Mouse (Mus musculus): ENCODE results near the gene Olfr1457. TPM values are rescaled to one million over a fixed set of nuclear protein-coding genes. Genes with fewer than 3 reads are reported as not detected.

Gene Olfr1457
- polyA plus RNA-seq (2017; shearing (Covaris generic)) = not detected

GRCm38 (mm10) chr19:13097791-13098190 is at the start of gene Olfr1457:
Olfr1457 (minus strand) TSS chr19:13097891.

DNA sequence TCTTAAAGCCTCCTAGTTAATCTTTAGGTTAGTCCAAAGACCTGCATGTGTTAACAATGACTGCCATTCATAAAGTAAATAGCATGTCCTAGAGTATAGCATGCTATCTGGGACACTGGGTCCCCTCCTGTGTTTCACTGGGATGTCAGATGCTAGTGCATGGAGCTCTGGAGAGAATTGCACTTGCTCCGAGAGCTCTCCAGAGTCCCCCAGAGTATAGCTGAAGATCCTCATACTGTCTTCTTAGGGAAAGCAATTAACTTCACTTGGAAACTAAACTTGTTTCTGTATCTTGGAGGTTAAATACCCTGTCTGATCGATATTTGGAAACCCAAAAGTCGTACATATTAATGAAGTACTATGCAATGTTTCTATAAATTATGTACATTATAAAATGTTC is 9.0 kb upstream of the Olfr1457 start, which contains the start of gene Olfr1458:
Gene Olfr1458, minus strand, starts transcription at position 101 of the 400 bp plus-strand sequence.

GRCm38 (mm10) chr19:13060310-13060709 is 37.4 kb downstream of the Olfr1457 start, which contains the start of gene Olfr1454:
Olfr1454 (plus strand) TSS chr19:13060610.

Other genes with a start within 250 kb of the Olfr1457 start
- 0.68 TPM for gene Olfr1444, start 240.6 kb downstream of the Olfr1457 start, polyA plus RNA-seq (2017; shearing (Covaris generic))
- not detected for gene Olfr1445, start 214.0 kb downstream of the Olfr1457 start, polyA plus RNA-seq (2017; shearing (Covaris generic))
- not detected for gene Olfr1446, start 204.4 kb downstream of the Olfr1457 start, polyA plus RNA-seq (2017; shearing (Covaris generic))
- gene Olfr1447, start 194.1 kb downstream of the Olfr1457 start, polyA plus RNA-seq (2017; shearing (Covaris generic)) = not detected
- gene Olfr1448, start 173.5 kb downstream of the Olfr1457 start, polyA plus RNA-seq (2017; shearing (Covaris generic)) = not detected
- gene Olfr1449, start 167.1 kb downstream of the Olfr1457 start, polyA plus RNA-seq (2017; shearing (Covaris generic)) = not detected
- not detected for gene Olfr1450, start 147.6 kb downstream of the Olfr1457 start, polyA plus RNA-seq (2017; shearing (Covaris generic))
- gene Olfr1451, start 102.9 kb downstream of the Olfr1457 start, polyA plus RNA-seq (2017; shearing (Covaris generic)) = not detected
- gene Olfr1453, start 69.6 kb downstream of the Olfr1457 start, polyA plus RNA-seq (2017; shearing (Covaris generic)) = 0.32 TPM
- not detected for gene Olfr1454, start 37.3 kb downstream of the Olfr1457 start, polyA plus RNA-seq (2017; shearing (Covaris generic))
- gene Olfr1458, start 8.9 kb upstream of the Olfr1457 start, polyA plus RNA-seq (2017; shearing (Covaris generic)) = not detected
- gene Olfr1459, start 51.7 kb upstream of the Olfr1457 start, polyA plus RNA-seq (2017; shearing (Covaris generic)) = not detected
- gene Olfr1461, start 65.1 kb upstream of the Olfr1457 start, polyA plus RNA-seq (2017; shearing (Covaris generic)) = not detected
- not detected for gene Olfr1462, start 87.8 kb upstream of the Olfr1457 start, polyA plus RNA-seq (2017; shearing (Covaris generic))
- not detected for gene Olfr1463, start 133.4 kb upstream of the Olfr1457 start, polyA plus RNA-seq (2017; shearing (Covaris generic))
- not detected for gene Olfr1465, start 217.7 kb upstream of the Olfr1457 start, polyA plus RNA-seq (2017; shearing (Covaris generic))
- gene Olfr1466, start 241.0 kb upstream of the Olfr1457 start, polyA plus RNA-seq (2017; shearing (Covaris generic)) = not detected

Measured in inflammation-experienced regulatory T-cells, adult 16 weeks (primary cell).